Mouse (Mus musculus): Measurements from ENCODE around the gene Cbx5.
A peak's percentile ranks its signal among the peaks of the same experiment; 100 is the strongest.

Gene Cbx5

DNA sequence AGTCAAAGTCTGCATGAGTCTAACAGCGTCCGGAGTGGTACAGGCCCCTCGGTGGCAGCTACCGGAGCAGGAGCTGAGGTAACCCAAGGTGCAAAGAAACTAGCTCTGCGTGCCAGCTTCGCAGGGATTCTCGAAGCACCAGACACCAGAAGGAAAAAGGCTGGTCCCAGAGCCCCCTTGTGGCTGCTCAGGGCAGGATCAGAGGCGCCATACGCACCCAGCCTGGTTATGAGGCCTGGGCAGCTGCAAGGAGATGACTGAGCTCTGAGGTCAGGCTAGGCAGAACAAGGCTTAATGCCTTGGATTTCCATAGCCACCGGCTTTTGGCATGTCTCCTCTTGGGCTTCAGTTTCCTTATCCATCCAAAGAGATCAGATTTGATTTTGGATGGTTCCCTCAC lies 67.1 kb downstream of the Cbx5 start:
- no peak for DNase-seq

- DNase-seq, result no peak
Measured at GRCm38 (mm10) chr15:103171276-103171675, 68.3 kb downstream of the Cbx5 start.

DNA sequence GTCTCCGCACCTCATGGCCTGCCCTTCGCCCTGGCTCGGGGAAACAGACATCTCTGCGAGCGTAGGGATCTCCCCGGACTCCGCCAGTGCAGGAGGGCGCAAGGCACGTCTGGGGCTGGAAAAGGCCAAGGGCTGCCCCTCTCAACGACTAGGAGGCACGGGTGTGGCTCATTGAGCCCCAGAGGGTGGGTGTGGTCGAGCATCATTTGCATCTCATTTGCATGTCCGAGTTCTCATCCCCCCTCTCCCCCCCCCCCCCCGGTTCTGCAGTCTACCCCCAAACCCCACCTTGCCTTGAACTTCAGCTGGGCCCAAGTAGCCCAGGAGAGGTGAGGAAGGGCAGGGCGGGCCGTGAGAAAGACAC lies 69.3 kb downstream of the Cbx5 start:
- DNase-seq, result no peak

DNA sequence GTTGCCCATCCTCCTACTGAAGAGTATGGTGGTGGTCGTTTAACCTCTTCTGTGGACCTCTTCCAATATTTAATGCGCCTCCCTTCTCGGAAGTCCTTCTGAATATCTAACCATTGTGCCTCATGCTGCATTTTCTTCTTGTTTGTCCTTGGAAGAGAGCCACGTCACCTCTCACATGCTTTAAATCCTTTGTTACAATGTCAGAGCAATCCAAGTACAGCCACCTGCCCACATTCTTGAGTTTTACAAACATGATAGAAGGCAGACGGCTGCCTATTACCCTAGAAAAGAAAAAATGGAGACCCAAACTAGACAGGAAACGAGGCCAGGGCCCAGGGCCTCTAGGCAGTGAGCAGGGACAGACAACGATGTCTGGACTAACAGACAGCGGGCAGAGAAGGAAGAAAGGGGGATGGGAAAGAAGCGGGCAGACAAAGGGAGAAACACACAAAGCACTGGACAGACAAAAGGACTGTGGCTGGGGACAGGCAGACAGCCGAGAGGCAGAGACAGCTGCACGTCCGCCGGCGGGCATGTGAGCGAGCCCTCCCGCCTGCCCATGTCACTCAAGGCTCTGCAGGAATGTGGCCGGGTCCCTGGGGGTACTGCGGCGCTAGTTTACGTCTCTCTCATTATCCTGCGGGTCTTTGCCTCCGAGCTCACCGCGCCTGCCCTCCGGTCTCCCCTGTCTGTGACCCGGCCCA lies 69.9 kb downstream of the Cbx5 start:
- no peak for DNase-seq

GRCm38 (mm10) chr15:103168801-103169611 lies 70.6 kb downstream of the Cbx5 start:
- no peak for DNase-seq

DNA sequence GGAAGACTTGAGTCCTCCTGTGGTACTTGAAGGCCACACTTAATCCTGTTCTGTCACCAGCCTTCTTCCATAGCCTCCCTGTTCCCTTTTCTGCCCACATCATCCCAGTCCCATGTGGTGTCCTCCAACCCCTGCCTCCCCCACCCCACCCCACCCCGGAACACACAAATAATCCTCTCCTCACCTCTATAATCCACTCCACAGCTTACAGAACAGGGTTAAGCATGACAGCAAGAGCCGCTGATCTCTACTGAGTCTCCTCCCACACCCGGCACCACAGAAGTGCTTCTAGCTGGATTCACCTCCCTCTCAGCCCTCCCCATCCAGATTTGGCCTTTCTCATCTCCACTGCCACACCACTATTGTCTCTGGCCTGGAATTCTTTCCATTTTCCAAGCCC lies 71.8 kb downstream of the Cbx5 start:
- DNase-seq, result no peak

- no peak for DNase-seq
Measured at GRCm38 (mm10) chr15:103167042-103167615, 72.5 kb downstream of the Cbx5 start, which contains the start of gene Smug1. TSS of gene Smug1 (minus strand) at chr15:103167092.

GRCm38 (mm10) chr15:103165924-103166323 lies 73.7 kb downstream of the Cbx5 start:
- no peak for DNase-seq

DNA sequence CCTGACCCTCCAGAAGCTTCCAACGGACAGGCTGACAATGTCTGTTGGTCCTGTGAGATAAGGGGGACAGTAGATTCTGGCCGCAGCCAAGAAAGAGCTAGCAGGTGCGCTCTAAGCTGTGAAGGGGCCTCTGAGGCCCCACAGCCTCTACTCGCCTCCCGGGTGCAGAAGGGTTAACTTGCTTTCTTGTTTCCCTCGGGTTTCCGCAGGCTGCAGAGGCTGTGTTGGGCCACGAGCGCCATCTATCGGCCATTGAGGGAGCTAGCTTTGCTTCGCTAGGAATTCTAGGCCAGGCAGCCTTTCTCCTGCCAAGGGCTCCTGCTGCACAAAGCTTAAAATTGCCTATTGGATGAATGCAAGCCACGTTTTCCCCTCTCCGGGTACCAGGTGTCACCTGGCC lies 74.2 kb downstream of the Cbx5 start:
- DNase-seq, result peak; percentile 91

DNA sequence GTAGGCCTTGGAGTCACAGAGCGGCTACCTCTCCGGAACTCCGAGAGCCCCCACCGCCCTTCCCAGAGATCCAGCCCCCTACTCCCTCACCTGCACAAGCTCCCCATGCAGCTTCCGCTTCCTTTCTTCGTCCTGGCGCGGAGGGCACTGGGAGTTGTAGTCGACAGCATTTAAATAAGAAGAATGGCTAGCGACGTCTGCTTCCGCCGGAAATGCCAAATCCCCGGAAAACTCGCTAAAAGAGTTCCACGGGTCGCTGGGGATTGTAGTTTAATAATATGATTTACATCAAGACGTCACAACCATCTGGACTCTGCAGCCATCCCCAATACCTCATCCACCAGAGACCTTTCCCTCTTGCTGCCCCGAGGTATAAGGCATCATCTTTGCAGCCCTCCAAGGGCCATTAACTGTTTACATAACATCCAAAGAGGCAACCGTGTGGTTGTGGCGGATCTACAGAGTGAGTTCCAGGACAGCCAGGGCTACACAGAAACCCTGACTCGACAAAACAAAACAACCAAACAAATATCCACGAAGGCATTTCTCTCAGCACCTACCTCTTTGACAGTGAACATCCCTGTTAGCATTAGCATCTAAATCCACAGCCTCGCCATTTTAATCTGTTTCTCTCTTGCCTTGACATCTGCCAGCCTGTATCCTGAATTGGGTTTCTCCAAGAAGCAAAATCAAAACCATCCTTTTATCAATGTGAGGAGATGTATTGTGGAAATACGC lies 76.3 kb downstream of the Cbx5 start:
- peak; percentile 88 for DNase-seq

GRCm38 (mm10) chr15:103157585-103157984 lies 82.0 kb downstream of the Cbx5 start:
- no peak for DNase-seq

DNA sequence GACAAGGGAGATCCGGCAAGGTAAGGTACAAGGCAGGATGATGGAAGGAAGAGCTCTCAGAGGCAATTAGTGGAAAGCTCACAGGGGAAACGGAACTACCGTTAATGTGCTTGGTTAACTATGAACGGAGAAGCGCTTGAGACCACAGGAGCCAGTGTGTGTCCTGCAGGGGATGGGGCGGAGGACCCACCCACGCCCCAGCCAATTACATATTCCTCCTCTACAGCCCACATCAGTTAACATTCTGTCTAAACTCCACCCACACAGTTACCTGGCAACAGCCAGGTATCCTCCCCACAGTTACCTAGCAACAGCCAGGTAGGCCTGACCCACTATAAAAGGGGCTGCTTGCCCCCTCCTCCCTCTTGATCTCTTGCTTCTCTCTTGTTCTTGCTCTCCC lies 82.7 kb downstream of the Cbx5 start:
- no peak for DNase-seq

GRCm38 (mm10) chr15:103155366-103156321 lies 84.0 kb downstream of the Cbx5 start:
- DNase-seq, result no peak

GRCm38 (mm10) chr15:103152890-103153610 lies 86.6 kb downstream of the Cbx5 start:
- DNase-seq, result no peak

GRCm38 (mm10) chr15:103152371-103152770 lies 87.2 kb downstream of the Cbx5 start:
- no peak for DNase-seq

- DNase-seq, result no peak
Measured at GRCm38 (mm10) chr15:103147779-103148178, 91.8 kb downstream of the Cbx5 start.

DNA sequence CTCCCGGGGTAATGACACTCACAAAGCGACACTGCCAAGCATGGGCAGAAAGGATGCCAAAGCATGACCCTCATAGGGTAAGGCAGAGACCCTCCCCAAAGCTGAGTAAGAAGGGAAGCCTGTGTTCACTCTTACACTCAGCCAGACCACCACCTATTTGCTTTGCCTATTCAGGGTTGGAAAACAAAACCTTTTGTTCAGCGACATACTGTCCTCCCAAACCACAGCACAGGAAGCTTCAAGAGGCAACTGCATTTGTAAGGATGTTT lies 92.3 kb downstream of the Cbx5 start:
- no peak for DNase-seq

- peak; percentile 31 for DNase-seq
Measured at GRCm38 (mm10) chr15:103146627-103147421, 92.8 kb downstream of the Cbx5 start.

- no peak for DNase-seq
Measured at GRCm38 (mm10) chr15:103145635-103146299, 93.8 kb downstream of the Cbx5 start.

GRCm38 (mm10) chr15:103144176-103144575 lies 95.4 kb downstream of the Cbx5 start:
- no peak for DNase-seq

Measured in cerebellum, adult 8-10 months (tissue).